Mouse (Mus musculus) bone marrow macrophage, adult 2 months (primary cell): ENCODE results near the gene Prr12.

Experiments used
- CTCF ChIP-seq: IDR thresholded peaks from 2 replicates; pipeline ENCODE4 v1.5.1; 2012; ENCODE audit warnings: low read depth, mild to moderate bottlenecking, low read length, moderate library complexity
- POLR2A ChIP-seq: IDR thresholded peaks from 2 replicates; pipeline ENCODE4 v1.6.1; 2012; ENCODE audit warnings: mild to moderate bottlenecking, low read depth, low read length, borderline replicate concordance

GRCm38 (mm10) chr7:45078513-45078912 lies 25.8 kb upstream of the Prr12 start:
- TF ChIP-seq CTCF (peak; percentile 96), POLR2A (no peak)
